Mouse (Mus musculus): ENCODE results near the gene Maml3.

- TF ChIP-seq POLR2A (IDR thresholded peaks at IDR 0.05; ENCODE audit: borderline replicate concordance, extremely low read depth, insufficient read depth, insufficient read length, poor library complexity, severe bottlenecking), result no peak
- no peak for TF ChIP-seq CTCF (IDR thresholded peaks at IDR 0.05; ENCODE audit: borderline replicate concordance, extremely low read depth, insufficient read depth, insufficient read length)
Observed at GRCm38 (mm10) chr3:51759534-51759933, 345.3 kb downstream of the Maml3 start.

Data from brain, embryonic 14.5 days (tissue).